Mouse (Mus musculus) C2C12 (cell line): ENCODE measurements around the gene B3gnt6.

Source experiments
- CEBPB ChIP-seq: IDR thresholded peaks from one replicate; pipeline ENCODE4 v1.6.1; 2011; ENCODE audit warnings: low read depth, mild to moderate bottlenecking, control low read depth, moderate library complexity
- CTCF ChIP-seq: IDR thresholded peaks from one replicate; pipeline ENCODE4 v1.5.1; 2011; ENCODE audit not compliant: control insufficient read depth, insufficient read depth, insufficient read length
- MAX ChIP-seq: IDR thresholded peaks from one replicate; pipeline ENCODE4 v1.6.1; 2011; ENCODE audit warnings: mild to moderate bottlenecking, control low read depth

DNA sequence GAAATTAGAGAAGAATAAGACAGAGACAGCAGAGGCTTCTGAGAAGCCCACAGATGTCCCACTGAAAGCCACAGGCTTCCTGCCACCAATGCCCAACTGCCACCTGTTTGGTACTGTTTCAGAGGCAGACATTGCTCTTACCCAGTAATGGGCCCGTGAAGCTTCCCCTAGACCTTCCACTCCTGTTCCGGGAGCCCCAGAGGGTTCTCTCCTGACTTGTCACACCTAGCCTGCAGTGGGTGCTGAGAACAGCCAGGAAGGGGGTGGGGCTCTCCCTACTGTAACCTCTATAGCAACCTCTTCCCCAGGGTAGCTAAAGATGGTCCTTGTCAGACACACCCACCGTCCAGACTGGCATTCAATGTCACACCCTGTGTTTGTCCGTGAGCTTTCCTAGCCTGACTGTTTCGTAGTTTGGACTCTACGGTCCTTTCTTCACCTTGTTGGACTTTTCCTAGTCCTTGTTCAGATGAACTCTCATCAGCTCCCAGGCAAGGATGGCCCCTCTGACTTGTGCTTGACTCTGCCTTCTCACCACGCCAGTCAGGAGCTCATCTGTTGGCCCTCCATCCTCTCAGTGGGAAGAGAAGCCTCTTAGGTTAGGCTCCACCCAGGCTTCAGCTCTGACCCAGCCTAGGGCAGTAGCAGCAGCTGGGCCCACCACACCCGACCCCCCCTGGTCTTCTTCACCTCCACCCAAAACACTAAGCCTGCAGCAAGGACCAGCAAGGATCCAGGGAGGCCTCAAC is 22.8 kb downstream of the B3gnt6 start:
- TF ChIP-seq CEBPB (no peak), CTCF (no peak), MAX (no peak)
